Mouse (Mus musculus) T-helper 1 cell (primary cell): ENCODE results near the gene 9130213A22Rik.

Experiments
- in situ Hi-C: fragments of 300-600 bp; cut with MboI, MseI; formaldehyde crosslinking; loops from one replicate; pipeline ENCODE4 v1.15.1; 2025; ENCODE audit warnings: high pct_unique_total_duplicates

9130213A22Rik gene

GRCm38 (mm10) chr11:69123693-69124497 lies 1.5 kb upstream of the 9130213A22Rik start:
- in situ Hi-C loops: loop anchor here (5.0 to 25.0 kb wide), 3 partner anchors 62 to 1113 kb away; partner anchors contain the start of genes 0610010K14Rik, Bcl6b, Gm21988 and Rnasek

GRCm38 (mm10) chr11:69123056-69123692 lies 785 bp upstream of the 9130213A22Rik start:
- in situ Hi-C loops: loop anchor here (5.0 to 25.0 kb wide), 3 partner anchors 61 to 1114 kb away; partner anchors contain the start of genes 0610010K14Rik, Bcl6b, Gm21988 and Rnasek

- in situ Hi-C loops: loop anchor here (5.0 to 25.0 kb wide), 3 partner anchors 60 to 1115 kb away; partner anchors contain the start of genes 0610010K14Rik, Bcl6b, Gm21988 and Rnasek
Measured at GRCm38 (mm10) chr11:69121741-69122335, 551 bp downstream of the 9130213A22Rik start.

- in situ Hi-C loops: loop anchor here (5.0 to 25.0 kb wide), 3 partner anchors 59 to 1116 kb away; partner anchors contain the start of genes 0610010K14Rik, Bcl6b, Gm21988 and Rnasek
Measured at GRCm38 (mm10) chr11:69121001-69121740, 1.2 kb downstream of the 9130213A22Rik start.

- in situ Hi-C loops: loop anchor here (5.0 to 25.0 kb wide), 3 partner anchors 58 to 1117 kb away; partner anchors contain the start of genes 0610010K14Rik, Bcl6b, Gm21988 and Rnasek
Measured at GRCm38 (mm10) chr11:69120221-69121000, 2.0 kb downstream of the 9130213A22Rik start, which contains the start of gene Hes7. TSS of gene Hes7 (plus strand) at chr11:69120404.

- in situ Hi-C loops: loop anchor here (5.0 to 25.0 kb wide), 3 partner anchors 57 to 1118 kb away; partner anchors contain the start of genes 0610010K14Rik, Bcl6b, Gm21988 and Rnasek
Measured at GRCm38 (mm10) chr11:69119446-69120155, 2.8 kb downstream of the 9130213A22Rik start.

- in situ Hi-C loops: loop anchor here (25.0 kb wide), 1 partner anchor 1119 kb away; the partner anchor contains the start of genes 0610010K14Rik, Bcl6b, Gm21988 and Rnasek
Measured at GRCm38 (mm10) chr11:69118765-69119164, 3.6 kb downstream of the 9130213A22Rik start.

- in situ Hi-C loops: loop anchor here (25.0 kb wide), 1 partner anchor 1119 kb away; the partner anchor contains the start of genes 0610010K14Rik, Bcl6b, Gm21988 and Rnasek
Measured at GRCm38 (mm10) chr11:69117737-69118695, 4.4 kb downstream of the 9130213A22Rik start.

- in situ Hi-C loops: loop anchor here (25.0 kb wide), 1 partner anchor 1120 kb away; the partner anchor contains the start of genes 0610010K14Rik, Bcl6b, Gm21988 and Rnasek
Measured at GRCm38 (mm10) chr11:69116843-69117242, 5.5 kb downstream of the 9130213A22Rik start.

GRCm38 (mm10) chr11:69114621-69115020 lies 7.8 kb downstream of the 9130213A22Rik start:
- in situ Hi-C loops: loop anchor here (25.0 kb wide), 1 partner anchor 1123 kb away; the partner anchor contains the start of genes 0610010K14Rik, Bcl6b, Gm21988 and Rnasek

GRCm38 (mm10) chr11:69114018-69114417 lies 8.4 kb downstream of the 9130213A22Rik start:
- in situ Hi-C loops: loop anchor here (25.0 kb wide), 1 partner anchor 1123 kb away; the partner anchor contains the start of genes 0610010K14Rik, Bcl6b, Gm21988 and Rnasek

- in situ Hi-C loops: loop anchor here (25.0 kb wide), 1 partner anchor 1125 kb away; the partner anchor contains the start of genes 0610010K14Rik, Bcl6b, Gm21988 and Rnasek
Measured at GRCm38 (mm10) chr11:69111865-69112264, 10.5 kb downstream of the 9130213A22Rik start.

GRCm38 (mm10) chr11:69111051-69111810 lies 11.2 kb downstream of the 9130213A22Rik start:
- in situ Hi-C loops: loop anchor here (25.0 kb wide), 1 partner anchor 1126 kb away; the partner anchor contains the start of genes 0610010K14Rik, Bcl6b, Gm21988 and Rnasek

- in situ Hi-C loops: loop anchor here (25.0 kb wide), 1 partner anchor 1127 kb away; the partner anchor contains the start of genes 0610010K14Rik, Bcl6b, Gm21988 and Rnasek
Measured at GRCm38 (mm10) chr11:69110319-69111046, 11.9 kb downstream of the 9130213A22Rik start.
